Mouse (Mus musculus) heart, postnatal 36 days (tissue): ENCODE data around the gene Fcna. TPM values are rescaled to one million over a fixed set of nuclear protein-coding genes. Genes with fewer than 3 reads are reported as not detected.

Source experiments
- DNase-seq, 2 experiments: peaks; one replicate each; pipeline ENCODE4 v3.0.0; 2021 to 2022
- intact Hi-C: fragments of 180-260 bp; cut with DNase I; formaldehyde crosslinking; loops from one replicate; pipeline ENCODE4 v1.15.1; 2025
- total RNA-seq, 2 experiments: library from RNA; stranded (reverse); gene quantifications; 2 replicates each; pipeline ENCODE4 v1.2.3; 2021

Fcna gene
- total RNA-seq, 2 experiments from 2014 or later = 5.2 to 7.5 TPM

DNA sequence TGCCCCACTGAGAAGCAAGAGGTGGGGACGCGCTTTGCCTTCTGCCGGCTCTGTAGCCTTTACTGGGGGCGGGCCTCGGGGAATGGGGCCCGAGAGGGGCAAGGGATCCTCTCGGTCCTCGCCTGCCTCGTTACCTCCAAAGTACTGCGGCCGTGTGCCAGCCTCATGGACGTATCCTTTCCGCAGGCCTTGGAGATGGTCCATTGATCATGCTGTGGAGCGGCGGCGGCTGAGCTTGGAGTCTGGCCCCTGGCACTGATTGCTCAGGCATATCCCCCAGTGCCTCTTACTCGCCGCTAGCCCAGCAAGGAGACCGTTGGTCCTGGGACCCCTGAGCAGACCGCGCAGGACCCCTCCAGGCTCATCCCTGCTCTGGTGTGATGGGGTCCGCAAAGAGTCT is 11.4 kb downstream of the Fcna start:
- intact Hi-C loops = no loop called here
- no peak for DNase-seq

DNA sequence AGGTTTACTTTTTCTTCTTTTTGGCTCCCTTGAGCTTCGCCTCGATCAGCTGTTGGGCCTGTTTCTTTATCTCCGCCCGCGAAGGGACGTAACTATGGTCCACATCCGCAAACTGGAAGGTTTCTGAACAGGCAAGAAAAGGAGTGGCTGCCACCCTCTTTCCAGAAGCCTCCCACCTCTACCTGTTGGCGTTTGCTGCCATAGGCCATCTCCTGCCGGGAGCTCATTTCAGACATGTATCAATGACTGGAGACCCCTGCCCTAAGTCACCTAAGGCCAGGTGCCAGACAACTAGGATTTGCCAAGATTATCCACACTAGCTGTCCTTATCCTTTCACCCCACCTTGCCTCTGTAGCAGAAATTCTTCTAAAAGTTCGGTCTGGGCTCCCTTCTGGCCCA is 19.2 kb downstream of the Fcna start:
- DNase-seq = no peak

GRCm38 (mm10) chr2:25607761-25608622 is 19.8 kb downstream of the Fcna start, which contains the start of gene Rabl6:
Gene Rabl6 (minus strand): TSS chr2:25608521.
- intact Hi-C loops = no loop called here
- peak; percentile 92 for DNase-seq

More for the DNA sequence above, 19.2 kb downstream of the Fcna start:
- intact Hi-C loops = no loop called here

DNA sequence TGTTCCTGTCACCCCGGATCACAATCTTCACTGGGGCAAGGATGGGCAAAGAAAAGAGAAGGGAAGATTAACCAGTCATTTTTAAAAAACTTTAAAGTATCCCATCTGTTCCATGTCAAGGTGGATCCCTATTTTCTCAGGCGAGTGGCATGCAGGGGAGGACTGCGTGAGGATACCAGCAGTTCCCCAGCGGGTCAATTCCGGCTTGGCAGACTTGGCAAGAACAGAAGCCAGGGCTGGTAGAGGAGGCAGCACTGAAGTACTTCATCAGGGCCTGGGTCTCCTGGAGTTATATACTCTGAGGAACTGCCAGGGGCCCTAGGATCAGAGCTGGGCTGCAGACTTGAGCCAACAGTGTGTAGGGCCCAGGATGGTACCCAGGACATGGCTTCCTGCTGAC is 25.3 kb downstream of the Fcna start:
- no peak for DNase-seq

DNA sequence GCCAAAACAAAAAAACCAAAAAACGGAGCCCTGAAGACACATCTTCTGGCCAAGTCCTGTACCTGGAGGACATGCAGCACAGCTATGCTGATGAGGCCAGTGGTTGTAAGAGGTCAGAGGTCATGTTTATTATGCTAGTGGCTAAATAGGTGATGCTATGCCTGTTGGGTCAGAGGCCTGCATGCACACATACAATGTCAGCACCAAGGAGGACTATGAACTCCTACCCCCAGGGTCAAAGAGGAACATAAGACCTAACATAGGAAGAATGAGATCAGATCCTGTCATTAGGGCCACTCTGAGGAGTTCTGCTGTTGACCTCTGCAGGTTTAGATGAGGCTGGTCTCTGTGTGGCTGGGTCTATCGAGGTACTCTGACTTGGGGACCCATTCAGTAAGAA is 27.8 kb downstream of the Fcna start:
- intact Hi-C loops = no loop called here
- no peak for DNase-seq

More for the DNA sequence above, 25.3 kb downstream of the Fcna start:
- intact Hi-C loops = no loop called here

DNA sequence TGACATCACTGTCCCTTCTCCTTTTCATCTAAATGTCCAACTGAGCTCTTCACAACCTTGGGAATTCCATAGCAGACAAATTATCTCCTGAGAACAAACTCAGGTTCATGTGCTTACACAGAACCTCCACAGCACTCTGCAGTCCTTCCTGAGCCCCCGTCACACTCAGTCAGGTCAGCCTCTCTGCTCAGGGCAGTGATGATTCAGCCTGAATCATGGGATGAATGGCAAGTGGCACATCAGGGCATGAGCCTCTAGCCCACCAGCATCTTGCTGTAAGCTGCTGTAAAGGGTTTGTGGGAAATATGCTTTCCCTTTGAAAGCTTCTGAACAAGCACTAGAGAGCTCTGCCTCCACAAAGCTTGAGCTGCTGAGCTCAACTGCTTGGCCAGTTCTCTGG is 29.1 kb downstream of the Fcna start:
- intact Hi-C loops = no loop called here

DNA sequence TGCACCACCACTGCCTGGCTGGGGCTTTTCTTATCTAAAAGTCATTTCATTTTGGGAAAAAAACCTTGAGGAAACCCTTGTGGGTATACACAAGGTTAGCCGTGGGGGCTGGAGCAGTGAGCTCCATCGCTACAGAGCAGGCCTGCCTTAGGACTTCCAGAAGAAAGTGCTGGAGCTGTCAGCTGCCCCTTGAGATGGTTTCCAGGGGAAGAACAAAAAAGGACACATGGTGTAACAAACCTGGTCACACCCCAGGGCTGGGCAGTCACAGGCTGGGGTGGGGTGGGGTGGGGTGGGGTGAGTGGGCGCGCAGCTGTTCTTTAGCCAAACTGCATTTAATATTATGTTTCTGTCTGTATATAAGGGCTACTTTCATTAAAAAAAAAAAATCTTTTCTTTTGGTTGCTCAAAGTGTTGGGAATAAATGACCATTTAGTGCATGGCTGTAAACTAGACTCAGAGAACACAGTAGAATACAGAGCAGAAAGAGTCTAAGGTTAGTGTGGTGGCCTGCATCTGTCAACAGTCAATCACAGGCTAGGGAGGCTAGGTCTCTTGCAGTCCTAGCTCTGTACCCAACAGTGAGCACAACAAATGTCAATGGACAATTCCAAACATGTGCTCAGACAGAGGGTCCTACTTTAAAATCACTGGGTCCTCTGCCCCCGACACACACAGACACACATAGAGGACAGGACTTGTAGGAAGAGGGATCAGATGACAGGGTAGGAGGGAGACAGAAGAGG is 30.9 kb downstream of the Fcna start:
- intact Hi-C loops = no loop called here
- DNase-seq = no peak

More for the DNA sequence above, 29.1 kb downstream of the Fcna start:
- no peak for DNase-seq

DNA sequence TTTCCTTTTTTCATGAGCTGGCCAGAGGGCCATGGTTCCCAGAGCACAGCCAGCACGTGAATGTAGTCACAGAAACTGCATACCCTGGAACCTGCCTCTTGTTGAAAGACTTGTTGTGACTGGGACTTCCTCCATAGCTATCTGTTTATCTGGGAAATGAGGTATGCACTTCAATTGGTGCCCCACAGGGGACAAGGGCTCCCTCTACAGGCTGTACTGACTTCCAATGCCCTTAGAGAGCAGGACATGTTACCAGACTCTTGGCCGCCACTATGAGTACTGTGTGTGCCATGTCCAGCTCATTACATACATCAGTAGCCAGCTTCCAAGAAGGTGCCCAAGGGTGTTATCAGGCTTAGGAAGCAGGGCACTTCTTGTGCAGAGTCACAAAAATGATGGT is 36.0 kb downstream of the Fcna start:
- DNase-seq = no peak
- intact Hi-C loops = no loop called here

- intact Hi-C loops = no loop called here
- DNase-seq = no peak
Measured at GRCm38 (mm10) chr2:25588227-25588907, 39.5 kb downstream of the Fcna start.

GRCm38 (mm10) chr2:25587290-25587689 is 40.5 kb downstream of the Fcna start:
- intact Hi-C loops = no loop called here
- no peak for DNase-seq

GRCm38 (mm10) chr2:25585601-25586000 is 42.2 kb downstream of the Fcna start:
- DNase-seq = no peak
- intact Hi-C loops = no loop called here

GRCm38 (mm10) chr2:25584856-25585255 is 43.0 kb downstream of the Fcna start:
- no peak for DNase-seq
- intact Hi-C loops = no loop called here

- intact Hi-C loops = no loop called here
- DNase-seq = no peak
Measured at GRCm38 (mm10) chr2:25584152-25584551, 43.7 kb downstream of the Fcna start.

GRCm38 (mm10) chr2:25583571-25583970 is 44.3 kb downstream of the Fcna start:
- no peak for DNase-seq
- intact Hi-C loops = no loop called here

- intact Hi-C loops = no loop called here
- DNase-seq = no peak
Measured at GRCm38 (mm10) chr2:25583120-25583481, 44.7 kb downstream of the Fcna start.

DNA sequence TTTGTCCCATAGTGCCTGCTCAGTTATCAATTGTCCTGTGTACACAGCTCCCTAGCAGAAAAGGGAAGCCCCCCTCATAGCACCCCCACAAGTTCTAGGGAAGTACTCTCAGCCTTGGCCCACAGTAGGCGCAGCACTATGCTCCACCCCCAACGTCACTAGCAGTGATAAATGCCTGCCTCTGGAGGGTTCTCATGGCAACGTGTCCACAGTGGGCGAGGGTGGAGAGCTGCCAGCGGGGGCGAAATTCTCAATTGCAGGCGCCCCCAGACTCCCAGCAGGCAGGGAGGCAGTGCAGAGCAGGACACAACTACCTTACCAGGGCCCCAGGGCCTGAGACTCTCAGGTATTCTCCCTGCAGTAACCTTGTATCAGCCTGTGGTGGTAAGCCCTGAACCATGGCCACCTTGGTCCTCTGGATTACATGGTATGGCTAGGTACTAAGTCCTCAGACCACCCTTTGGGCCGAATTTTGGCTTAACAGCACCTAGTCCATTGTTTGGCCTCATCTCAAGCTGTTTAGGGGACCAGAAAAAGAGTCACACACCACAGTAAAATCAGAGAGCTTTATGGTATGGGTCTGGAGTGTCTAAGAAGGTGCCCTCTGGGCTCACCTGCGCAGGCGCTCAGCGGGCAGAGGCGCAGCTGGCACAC is 45.2 kb downstream of the Fcna start:
- intact Hi-C loops = no loop called here
- DNase-seq = no peak

DNA sequence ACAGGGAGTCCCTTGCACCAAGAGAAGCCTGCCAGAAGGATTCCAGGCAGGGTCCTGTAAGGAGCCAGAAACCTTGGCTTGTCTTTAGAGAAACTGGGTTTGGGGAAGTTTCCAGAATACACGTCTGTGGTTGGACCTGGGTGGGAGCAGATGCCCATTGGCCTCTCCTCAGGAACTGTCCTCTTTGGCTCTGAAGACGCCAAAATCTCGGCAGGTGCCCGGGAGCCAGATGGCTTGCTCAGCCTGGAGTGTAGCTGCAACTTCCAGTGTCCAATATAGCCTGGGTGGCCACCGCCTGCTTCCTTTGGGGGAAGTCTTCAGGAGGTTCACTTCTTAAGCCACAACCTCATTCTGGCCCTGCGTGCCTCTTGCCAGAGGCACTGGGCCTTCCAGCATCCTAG is 45.9 kb downstream of the Fcna start:
- intact Hi-C loops = no loop called here
- DNase-seq = no peak

- DNase-seq = peak; percentile 58 to 73
- intact Hi-C loops = no loop called here
Measured at GRCm38 (mm10) chr2:25581294-25581864, 46.5 kb downstream of the Fcna start, which contains the start of gene Ajm1. Gene Ajm1 (minus strand): TSS chr2:25581757.

DNA sequence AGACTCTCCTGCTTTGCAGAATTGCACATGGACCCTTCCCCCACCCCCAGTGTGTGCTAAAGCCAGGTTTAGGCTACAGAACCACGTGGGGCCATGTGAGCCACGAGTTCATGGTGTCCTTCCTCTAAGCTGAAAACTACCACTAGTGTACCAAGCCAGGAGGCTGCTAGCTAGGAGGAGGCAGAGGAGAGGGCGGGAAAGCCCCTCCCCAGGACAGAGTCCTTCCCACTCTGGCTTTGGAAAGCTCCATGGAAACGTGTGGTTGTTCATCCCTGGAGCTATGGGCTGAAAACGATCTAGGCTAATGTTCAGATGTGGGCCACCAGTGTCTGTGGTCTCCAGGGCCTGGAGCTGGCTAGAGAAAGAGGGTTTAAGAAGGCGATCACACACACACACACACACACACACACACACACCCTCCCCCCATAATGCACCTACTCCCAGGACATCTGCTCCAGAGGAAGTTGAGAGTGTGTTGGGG is 47.2 kb downstream of the Fcna start:
- intact Hi-C loops = no loop called here
- no peak for DNase-seq

- intact Hi-C loops = no loop called here
- DNase-seq = no peak
Measured at GRCm38 (mm10) chr2:25579737-25580460, 47.9 kb downstream of the Fcna start.
